Mouse (Mus musculus) kidney, adult 2 months (tissue): ENCODE measurements around the gene Ero1lb.

ENCODE experiments used
- CTCF ChIP-seq: fragments of 200-500 bp; conservative IDR thresholded peaks from 2 replicates; pipeline ENCODE4 v1.5.1; 2011; ENCODE audit warnings: low read depth, mild to moderate bottlenecking, control low read depth, low read length, moderate library complexity, mixed read lengths; ENCODE audit not compliant: insufficient read depth, insufficient read length
- POLR2A ChIP-seq: fragments of 200-500 bp; IDR thresholded peaks from one replicate; pipeline ENCODE4 v1.6.1; 2011; ENCODE audit warnings: low read depth, low read length, control low read depth

- TF ChIP-seq POLR2A (no peak), CTCF (no peak)
Measured at GRCm38 (mm10) chr13:12554211-12554610, 11.5 kb upstream of the Ero1lb start.
